Mouse (Mus musculus): ENCODE results near the gene Nlrp4f.

Gene Nlrp4f

GRCm38 (mm10) chr13:65205877-65206276 is at the start of gene Nlrp4f:
Nlrp4f (minus strand) TSS chr13:65205977.
- DNase-seq (ENCODE audit: low read depth): no peak

DNA sequence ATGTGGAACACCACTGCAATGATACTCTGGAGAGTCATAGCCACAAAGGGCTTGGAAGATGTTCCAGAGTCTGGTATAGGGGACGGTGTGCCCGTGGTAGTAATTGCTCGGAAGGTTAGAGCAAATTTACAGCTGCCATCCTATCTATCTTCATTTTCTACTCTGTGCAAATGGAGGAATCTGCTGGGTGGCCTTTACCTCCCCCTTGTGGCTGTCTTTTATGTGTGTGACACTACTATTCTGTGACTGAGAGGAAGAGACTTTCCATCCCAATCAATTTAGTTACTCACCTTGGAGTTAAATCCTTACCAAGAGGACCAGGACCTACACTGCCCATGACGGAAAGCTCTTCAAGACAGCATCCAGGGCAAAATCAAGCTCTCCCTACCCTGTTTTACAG is 37.5 kb upstream of the Nlrp4f start:
- no peak for DNase-seq (ENCODE audit: low read depth)

DNA sequence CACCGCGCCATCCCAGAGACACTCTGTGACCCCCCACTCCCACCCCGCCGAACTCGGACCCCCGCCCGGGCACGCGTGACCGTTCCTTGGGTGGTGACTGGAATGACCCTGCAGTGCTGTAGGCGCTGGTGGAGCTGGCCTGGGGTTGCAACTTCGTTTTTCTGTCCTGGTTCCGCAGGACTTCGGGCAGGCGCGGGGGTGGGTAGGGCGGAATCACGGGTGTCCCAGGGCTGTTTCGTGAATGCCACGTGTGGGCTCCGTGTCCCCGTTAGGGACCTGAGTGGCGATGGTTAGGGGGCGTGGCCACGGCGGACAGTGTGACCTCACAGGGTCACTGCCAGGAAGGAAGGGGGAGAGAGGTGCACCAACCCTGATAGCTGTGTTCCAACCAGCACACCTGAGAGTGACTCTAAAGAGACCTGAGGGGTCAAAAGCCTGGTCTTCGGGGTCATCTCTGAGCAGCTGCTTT is 36.6 kb upstream of the Nlrp4f start:
- DNase-seq (ENCODE audit: low read depth): no peak

DNA sequence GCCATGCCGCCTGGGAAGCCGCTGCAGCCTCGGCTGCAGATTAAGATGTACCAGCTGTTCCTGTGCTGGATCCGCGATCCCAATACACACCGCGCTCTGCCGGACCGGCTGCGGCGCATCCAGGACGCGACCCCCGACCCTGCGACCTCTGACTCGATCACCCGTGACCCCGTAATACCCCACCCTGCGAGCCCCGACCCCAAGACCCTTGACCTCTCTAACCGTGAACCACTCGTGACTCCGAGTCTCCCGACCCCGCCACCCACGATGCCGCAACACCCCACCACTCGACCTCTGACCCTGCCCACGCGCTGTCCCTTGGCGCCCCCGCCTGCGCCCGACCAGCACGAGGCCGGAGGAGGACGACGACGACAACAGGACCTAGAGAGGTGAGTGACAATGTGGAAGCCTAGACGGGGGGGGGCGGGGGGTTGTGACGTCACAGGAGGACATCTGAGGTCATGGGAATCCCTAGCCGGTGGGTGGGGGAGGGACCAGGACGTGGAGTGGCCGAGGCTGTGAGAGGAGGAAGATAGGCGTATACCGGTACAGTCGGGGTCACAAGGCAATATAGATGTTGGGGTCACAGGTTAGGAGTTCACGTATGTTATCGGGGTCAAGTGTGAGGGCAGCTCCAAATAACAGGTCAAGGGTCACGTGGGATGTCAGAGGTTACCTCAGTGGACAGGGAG is 36.0 kb upstream of the Nlrp4f start:
- no peak for DNase-seq (ENCODE audit: low read depth)

- peak; percentile 87 for DNase-seq (ENCODE audit: low read depth)
These were observed 35.4 kb upstream of the Nlrp4f start for GRCm38 (mm10) chr13:65241099-65241626.

GRCm38 (mm10) chr13:65240509-65241098 is 34.8 kb upstream of the Nlrp4f start:
- DNase-seq (ENCODE audit: low read depth): peak; percentile 96

GRCm38 (mm10) chr13:65237211-65237610 is 31.4 kb upstream of the Nlrp4f start:
- DNase-seq (ENCODE audit: low read depth): no peak

DNA sequence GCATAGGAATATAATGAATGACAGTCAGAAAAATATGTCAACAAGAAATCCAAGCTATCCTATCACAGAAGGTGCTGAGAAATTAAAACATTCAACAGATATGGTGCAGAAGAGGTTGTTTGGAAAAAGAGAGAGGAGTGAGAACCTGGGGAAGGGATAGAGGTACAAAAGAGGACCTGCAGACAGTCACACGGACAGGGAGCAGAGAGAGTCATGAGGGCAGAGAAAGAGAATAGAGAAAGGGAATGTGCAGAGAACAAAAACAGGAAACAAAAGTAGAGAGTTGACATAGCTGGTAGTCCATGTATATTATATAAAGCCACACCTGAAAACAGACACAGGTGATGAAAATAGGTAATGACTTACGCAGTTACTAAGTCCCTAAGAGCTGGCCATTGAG is 20.9 kb upstream of the Nlrp4f start:
- no peak for DNase-seq (ENCODE audit: low read depth)

DNA sequence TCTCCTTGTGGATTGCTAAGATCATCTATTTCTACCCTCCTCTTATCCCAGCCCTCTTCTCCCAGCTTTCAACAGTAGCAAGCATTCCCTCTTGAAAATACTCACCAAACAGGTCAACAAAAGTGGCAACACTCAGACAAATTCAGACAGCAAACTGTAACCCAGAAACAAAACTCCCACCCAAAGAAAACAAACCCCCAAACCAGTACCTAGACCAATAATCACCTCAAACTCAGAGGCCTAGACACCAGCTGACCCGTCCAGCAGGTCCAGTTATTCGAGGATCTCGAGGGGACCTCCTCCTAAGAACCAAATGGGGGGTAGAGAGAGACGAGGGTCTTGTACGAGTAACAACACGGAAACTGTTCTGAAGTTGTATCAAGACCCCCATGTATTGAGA is 20.2 kb upstream of the Nlrp4f start:
- DNase-seq (ENCODE audit: low read depth): no peak

DNA sequence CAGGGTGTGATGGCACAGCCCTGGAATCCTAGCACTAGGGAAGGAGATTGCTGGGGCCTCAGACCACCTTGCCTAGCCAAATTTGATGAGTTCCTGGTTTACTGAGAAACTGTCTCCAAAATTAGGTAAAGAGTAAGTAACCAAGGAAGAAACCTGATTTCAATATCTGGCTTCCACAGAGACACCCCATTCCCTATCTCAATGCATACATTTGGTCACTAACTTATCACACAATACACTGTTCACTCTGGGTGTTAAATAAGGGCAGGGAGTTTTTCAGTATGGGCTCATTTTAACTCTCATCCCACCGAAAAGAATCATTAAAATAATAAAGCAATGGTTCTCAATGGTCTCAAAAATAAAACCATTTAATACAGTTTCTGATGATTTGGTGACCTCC is 5.1 kb downstream of the Nlrp4f start:
- no peak for DNase-seq (ENCODE audit: low read depth)

- no peak for DNase-seq (ENCODE audit: low read depth)
These were observed 29.2 kb downstream of the Nlrp4f start for GRCm38 (mm10) chr13:65176472-65177091.

DNA sequence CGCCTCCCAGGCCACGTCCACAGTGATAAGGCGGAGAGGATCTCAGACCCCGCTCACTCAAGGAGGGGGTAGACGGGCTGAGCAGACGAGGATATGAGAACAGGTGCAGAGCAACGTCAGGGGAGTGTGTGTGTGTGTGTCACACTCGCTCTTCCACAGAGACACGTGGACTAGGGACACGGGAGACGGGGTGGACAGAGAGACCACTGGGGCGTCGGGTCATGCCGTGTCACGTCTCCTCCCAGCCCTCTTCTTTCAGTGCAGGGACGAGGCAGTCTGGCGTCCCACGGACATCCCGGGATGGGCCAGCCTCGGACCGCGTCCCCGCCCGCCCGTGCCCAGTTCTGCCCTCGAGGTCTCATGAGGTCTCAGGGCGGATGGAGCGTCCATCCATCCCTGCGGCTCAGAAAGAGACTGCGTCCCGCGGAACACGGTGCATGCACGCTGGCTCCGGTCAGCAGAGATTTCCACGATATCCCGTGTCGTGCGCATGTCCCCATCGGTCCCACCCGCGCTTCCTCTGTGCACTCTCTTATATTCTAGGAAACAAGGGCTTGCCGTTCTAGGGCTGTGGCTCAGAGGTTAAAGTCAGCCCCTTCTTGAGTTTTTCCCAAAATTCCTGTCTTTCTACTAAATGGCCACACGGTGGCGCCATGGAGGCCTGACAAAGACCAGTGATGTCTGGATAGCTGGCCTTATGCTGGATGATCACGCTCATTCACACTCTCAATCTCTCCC is 29.9 kb downstream of the Nlrp4f start:
- peak; percentile 49 for DNase-seq (ENCODE audit: low read depth)

GRCm38 (mm10) chr13:65174102-65174501 is 31.7 kb downstream of the Nlrp4f start:
- DNase-seq (ENCODE audit: low read depth): no peak

DNA sequence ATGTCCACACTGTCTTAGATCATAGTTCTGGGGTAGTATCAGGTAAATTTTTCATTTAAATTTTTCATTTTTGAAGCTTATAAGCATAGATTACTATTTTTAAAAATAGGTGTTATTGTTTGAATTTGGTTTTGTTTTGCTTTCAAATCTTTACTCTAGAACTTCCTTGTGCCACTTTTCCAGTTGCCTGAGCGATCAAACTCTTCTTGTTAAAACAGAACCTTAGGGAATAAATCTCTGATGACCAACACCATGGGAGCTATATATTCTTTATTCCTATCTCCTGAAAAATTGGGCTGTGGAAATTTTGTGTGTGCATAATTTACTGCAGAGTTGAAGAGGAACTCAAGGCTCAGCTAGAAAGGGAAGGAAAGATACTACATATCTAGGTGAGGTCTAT is 55.8 kb downstream of the Nlrp4f start, which contains the start of gene Olfr466:
TSS of gene Olfr466 (plus strand) at position 301 of the 400 bp plus-strand sequence.
- DNase-seq (ENCODE audit: low read depth): no peak

DNA sequence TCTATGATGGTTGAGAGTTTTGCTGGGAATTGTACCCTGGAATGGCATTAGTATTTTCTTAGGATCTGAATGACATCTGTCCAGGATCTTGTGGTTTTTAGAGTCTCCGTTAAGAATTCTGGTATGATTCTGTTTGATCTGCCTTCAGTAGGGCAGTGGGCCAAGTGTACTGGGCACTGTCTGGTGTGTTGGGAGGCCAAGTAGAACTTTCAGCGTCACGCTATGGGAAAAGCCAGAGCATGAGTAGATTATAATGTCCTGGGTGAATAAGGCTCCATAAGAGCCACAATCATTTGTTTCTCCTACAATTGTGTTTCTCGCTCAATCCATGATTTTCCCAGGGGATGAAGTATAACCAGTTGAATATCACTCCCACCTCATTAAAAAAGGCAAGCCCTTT is 68.0 kb downstream of the Nlrp4f start, which contains the start of gene Olfr465-ps1:
TSS of gene Olfr465-ps1 (plus strand) at position 301 of the 400 bp plus-strand sequence.
- DNase-seq (ENCODE audit: low read depth): no peak
